ENCODE assay signal across 22 mouse cellular contexts in the genomic region with DNA sequence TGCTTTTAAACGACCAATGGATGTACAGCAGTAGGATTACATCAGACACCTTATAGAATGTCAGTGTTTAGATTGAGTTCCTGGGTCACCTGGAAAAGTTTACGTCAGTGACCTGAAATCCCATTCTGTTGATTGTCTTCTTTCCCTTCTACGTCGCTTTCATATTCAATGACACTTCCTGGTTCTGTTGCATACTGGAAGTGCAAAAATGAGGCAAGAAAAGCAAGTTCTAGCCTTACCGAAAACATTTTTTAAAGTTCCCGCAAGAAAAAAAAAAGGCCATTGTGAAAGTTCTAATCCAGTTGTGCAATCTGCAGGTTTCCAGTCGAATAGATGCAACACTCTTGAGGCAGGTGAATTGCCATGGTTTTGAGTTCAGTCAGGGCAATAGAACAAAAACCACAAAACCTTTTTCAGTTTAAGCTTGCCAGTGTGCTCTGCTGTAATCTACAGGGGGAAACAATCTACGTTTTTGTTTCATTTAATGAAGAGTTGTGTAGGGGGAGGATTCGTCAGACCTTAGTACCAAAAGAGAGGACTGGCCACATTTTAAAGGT. TPM values are rescaled to one million over a fixed set of nuclear protein-coding genes. Genes with fewer than 3 reads are reported as not detected.
"Had no signal": no experiment of that assay in that cellular context is flagged by ENCODE, and none has a peak within 500 bp of the region (broad histone marks: within the 10 kb centered on the region; RNA-seq: fewer than 3 reads in every experiment).

No protein-coding gene starts in this region.

- H3K27ac ChIP-seq: kidney, postnatal 0 days; layer of hippocampus, adult 2 months; limb, embryonic 12.5 days; limb, embryonic 15.5 days; liver, embryonic 12.5 days; liver, embryonic 15.5 days; macrophage; stomach, postnatal 0 days had no signal

- ATAC-seq: intestine, embryonic 16.5 days; liver, embryonic 12.5 days had no signal

- DNase-seq: kidney, adult 18-20 months; kidney, postnatal 25 days; layer of hippocampus, adult 9-11 months; left cerebral cortex, postnatal 4 days; lung, adult 2 months; midbrain, embryonic 14.5 days; right cerebral cortex, adult 18-20 months; right cerebral cortex, postnatal 14 days; right cerebral cortex, postnatal 4 days; thymus, adult 2 months; thymus, postnatal 14 days; thymus, postnatal 4 days had no signal

- H3K4me3 ChIP-seq: layer of hippocampus, adult 2 months; limb, embryonic 12.5 days; limb, embryonic 15.5 days; liver, embryonic 12.5 days; liver, embryonic 15.5 days had no signal

RNA-seq across cellular contexts. Expression of a gene that starts 35.7 kb away (rescaled TPM):
- total RNA-seq: megakaryocyte-erythroid progenitor cell, adult 5-6 weeks had no signal
